Mouse (Mus musculus): Measurements from ENCODE around the gene Otud7b.

DNA sequence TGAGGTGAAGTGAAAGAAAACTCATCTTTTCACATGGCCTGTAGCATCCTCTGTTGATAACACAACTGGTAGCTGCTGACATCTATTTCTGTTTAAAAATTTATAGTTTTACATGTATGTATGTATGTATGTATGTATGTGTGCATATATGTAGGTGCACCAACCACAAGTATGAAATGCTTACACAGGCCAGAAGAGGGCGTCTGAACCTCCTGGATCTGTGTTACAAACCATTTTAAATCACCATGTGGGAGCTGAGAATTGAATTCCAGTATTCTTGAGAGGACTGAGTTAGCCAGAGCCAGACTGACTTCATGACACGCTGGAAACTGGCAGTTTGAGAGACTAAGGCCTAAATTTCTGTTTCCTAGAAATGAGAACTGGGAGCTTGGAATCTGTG lies 13.2 kb upstream of the Otud7b start:
- TF ChIP-seq POLR2A (IDR thresholded peaks at IDR 0.05; ENCODE audit: low read depth, low read length) (no peak), CTCF (conservative IDR thresholded peaks at IDR 0.05; ENCODE audit: insufficient read depth, insufficient read length, low read depth, low read length) (no peak)

All from kidney, adult 2 months (tissue).